Comparison of ENCODE assay signal across 8 mouse cellular contexts in genomic region chr8:105304325-105305210, GRCm38 (mm10). TPM values are rescaled to one million over a fixed set of nuclear protein-coding genes. Genes with fewer than 3 reads are reported as not detected.
DNase-seq lines count a peak whose midpoint lies in the region; ATAC-seq and TF ChIP-seq lines count a peak whose summit lies in the region.

No protein-coding gene starts in this region.

- H3K27ac ChIP-seq in lung, postnatal 0 days (ENCODE audit: low read length): peak overlapping the region; percentile 71
- H3K27ac ChIP-seq in hindbrain, postnatal 0 days: peak overlapping the region; percentile 45; the same call in 1 of the 2 replicates
- no peak overlapping the region for H3K27ac ChIP-seq in neural tube, embryonic 14.5 days (ENCODE audit: low read depth, low read length)

- TF ChIP-seq EP300 in lung, postnatal 0 days (IDR thresholded peaks at IDR 0.05): no peak

- peak; percentile 44 for DNase-seq in cerebellum, adult 9-11 months
- no peak for DNase-seq in cerebellum, adult 18-20 months
- DNase-seq in lung, postnatal 0 days (ENCODE audit: low spot score): peak; percentile 36
- DNase-seq in lung, postnatal 4 days: no peak
- DNase-seq in hindbrain, postnatal 0 days (ENCODE audit: low spot score): peak; percentile 42
- no peak for DNase-seq in spleen, adult 12 weeks (ENCODE audit: low spot score)
- DNase-seq in thymus, adult 18-20 months: no peak

- H3K9me3 ChIP-seq in lung, postnatal 0 days (ENCODE audit: low read length): no peaks in the 10 kb centered on the region
- no peaks in the 10 kb centered on the region for H3K9me3 ChIP-seq in hindbrain, postnatal 0 days (ENCODE audit: low read length)
- no peaks in the 10 kb centered on the region for H3K9me3 ChIP-seq in neural tube, embryonic 14.5 days (ENCODE audit: control insufficient read depth, low read length)

- WGBS in lung, postnatal 0 days: 42% methylated on average over 9 of the region's 9 CpGs
- WGBS in hindbrain, postnatal 0 days: 60% methylated on average over 9 of the region's 9 CpGs
- 71% methylated on average over 9 of the region's 9 CpGs for WGBS in neural tube, embryonic 14.5 days

- no peak overlapping the region for H3K9ac ChIP-seq in lung, postnatal 0 days (replicated peaks; ENCODE audit: low read depth)
- H3K9ac ChIP-seq in hindbrain, postnatal 0 days (replicated peaks; ENCODE audit: low read length): no peak overlapping the region
- H3K9ac ChIP-seq in neural tube, embryonic 14.5 days (replicated peaks; ENCODE audit: low read depth, low read length): no peak overlapping the region

- H3K27me3 ChIP-seq in lung, postnatal 0 days (replicated peaks; ENCODE audit: insufficient read depth, low read length): no peaks in the 10 kb centered on the region
- no peaks in the 10 kb centered on the region for H3K27me3 ChIP-seq in hindbrain, postnatal 0 days (ENCODE audit: insufficient read depth, low read length)
- no peaks in the 10 kb centered on the region for H3K27me3 ChIP-seq in neural tube, embryonic 14.5 days (ENCODE audit: control insufficient read depth, insufficient read depth, low read length)

- TF ChIP-seq CTCF in lung, postnatal 0 days (IDR thresholded peaks at IDR 0.05): no peak
- TF ChIP-seq CTCF in hindbrain, postnatal 0 days (IDR thresholded peaks at IDR 0.05; ENCODE audit: low read depth): no peak

- peaks cover 11% of the 10 kb centered on the region; the same call in 1 of the 2 replicates for H3K4me1 ChIP-seq in lung, postnatal 0 days (ENCODE audit: insufficient read depth, low read depth, low read length)
- H3K4me1 ChIP-seq in hindbrain, postnatal 0 days (ENCODE audit: insufficient read depth, low read length): peaks cover 14% of the 10 kb centered on the region
- H3K4me1 ChIP-seq in neural tube, embryonic 14.5 days (ENCODE audit: control insufficient read depth, insufficient read depth, low read length): peaks cover 12% of the 10 kb centered on the region; the same call in 1 of the 2 replicates

- no peak overlapping the region for H3K4me2 ChIP-seq in lung, postnatal 0 days (replicated peaks; ENCODE audit: low read depth, low read length)
- H3K4me2 ChIP-seq in hindbrain, postnatal 0 days (ENCODE audit: low read depth, low read length): no peak overlapping the region
- no peak overlapping the region for H3K4me2 ChIP-seq in neural tube, embryonic 14.5 days (ENCODE audit: low read depth, low read length)

- no peak overlapping the region for H3K4me3 ChIP-seq in lung, postnatal 0 days (ENCODE audit: low read depth, low read length)
- no peak overlapping the region for H3K4me3 ChIP-seq in hindbrain, postnatal 0 days (ENCODE audit: low read length)
- no peak overlapping the region for H3K4me3 ChIP-seq in neural tube, embryonic 14.5 days (ENCODE audit: low read depth, low read length)

- ATAC-seq in lung, postnatal 0 days: peak; percentile 8
- ATAC-seq in hindbrain, postnatal 0 days: peak; percentile 12; the same call in 1 of the 2 replicates
- peak; percentile 22; the same call in 1 of the 2 replicates for ATAC-seq in neural tube, embryonic 14.5 days (ENCODE audit: low read depth)

- H3K36me3 ChIP-seq in lung, postnatal 0 days (ENCODE audit: insufficient read depth, low read length): peaks cover 38% of the 10 kb centered on the region
- H3K36me3 ChIP-seq in hindbrain, postnatal 0 days (ENCODE audit: insufficient read depth, low read length): peaks cover 56% of the 10 kb centered on the region
- peaks cover 42% of the 10 kb centered on the region for H3K36me3 ChIP-seq in neural tube, embryonic 14.5 days (ENCODE audit: control insufficient read depth, insufficient read depth, low read length)

RNA-seq across cellular contexts. Expression of gene Elmo3, which starts 0.8 kb away (rescaled TPM):
- polyA plus RNA-seq in lung, postnatal 0 days (2015; fragmentation: Nextera tagmentation; extraction: Ambion mirVana): 22.3 and 23.0 TPM in 2 replicates
- 1.2 and 1.5 TPM in 2 replicates for total RNA-seq in hindbrain, postnatal 0 days (2014; rRNA removed)
- polyA plus RNA-seq in hindbrain, postnatal 0 days (2015; fragmentation: Nextera tagmentation; extraction: Ambion mirVana): 1.6 and 1.7 TPM in 2 replicates
- polyA plus RNA-seq in neural tube, embryonic 14.5 days (2014; fragmentation: Nextera tagmentation; extraction: Ambion mirVana): 0.77 and 1.3 TPM in 2 replicates

RNA-seq across cellular contexts. Expression of gene E2f4, which starts 7.1 kb away (rescaled TPM):
- polyA plus RNA-seq in lung, postnatal 0 days (2015; fragmentation: Nextera tagmentation; extraction: Ambion mirVana): 29.8 and 32.7 TPM in 2 replicates
- 39.2 and 44.8 TPM in 2 replicates for total RNA-seq in hindbrain, postnatal 0 days (2014; rRNA removed)
- polyA plus RNA-seq in hindbrain, postnatal 0 days (2015; fragmentation: Nextera tagmentation; extraction: Ambion mirVana): 25.6 and 28.3 TPM in 2 replicates
- 46.4 and 49.7 TPM in 2 replicates for polyA plus RNA-seq in neural tube, embryonic 14.5 days (2014; fragmentation: Nextera tagmentation; extraction: Ambion mirVana)

RNA-seq across cellular contexts. Expression of gene Exoc3l, which starts 8.7 kb away (rescaled TPM):
- 34.5 and 34.6 TPM in 2 replicates for polyA plus RNA-seq in lung, postnatal 0 days (2015; fragmentation: Nextera tagmentation; extraction: Ambion mirVana)
- 2.4 and 8.2 TPM in 2 replicates for total RNA-seq in hindbrain, postnatal 0 days (2014; rRNA removed)
- polyA plus RNA-seq in hindbrain, postnatal 0 days (2015; fragmentation: Nextera tagmentation; extraction: Ambion mirVana): 5.9 and 8.0 TPM in 2 replicates
- polyA plus RNA-seq in neural tube, embryonic 14.5 days (2014; fragmentation: Nextera tagmentation; extraction: Ambion mirVana): 8.0 and 12.5 TPM in 2 replicates

RNA-seq across cellular contexts. Expression of gene 4931428F04Rik, which starts 14.9 kb away (rescaled TPM):
- polyA plus RNA-seq in lung, postnatal 0 days (2015; fragmentation: Nextera tagmentation; extraction: Ambion mirVana): 2.4 and 2.7 TPM in 2 replicates
- total RNA-seq in hindbrain, postnatal 0 days (2014; rRNA removed): 52.3 and 63.4 TPM in 2 replicates
- polyA plus RNA-seq in hindbrain, postnatal 0 days (2015; fragmentation: Nextera tagmentation; extraction: Ambion mirVana): 67.3 and 82.8 TPM in 2 replicates
- polyA plus RNA-seq in neural tube, embryonic 14.5 days (2014; fragmentation: Nextera tagmentation; extraction: Ambion mirVana): 84.6 and 118 TPM in 2 replicates

RNA-seq across cellular contexts. Expression of gene Lrrc29, which starts 21.5 kb away (rescaled TPM):
- 4.2 and 7.5 TPM in 2 replicates for polyA plus RNA-seq in lung, postnatal 0 days (2015; fragmentation: Nextera tagmentation; extraction: Ambion mirVana)
- 1.9 and 5.2 TPM in 2 replicates for total RNA-seq in hindbrain, postnatal 0 days (2014; rRNA removed)
- polyA plus RNA-seq in hindbrain, postnatal 0 days (2015; fragmentation: Nextera tagmentation; extraction: Ambion mirVana): 3.1 and 4.1 TPM in 2 replicates
- 0.85 and 0.95 TPM in 2 replicates for polyA plus RNA-seq in neural tube, embryonic 14.5 days (2014; fragmentation: Nextera tagmentation; extraction: Ambion mirVana)

Comparison
In these comparisons a context has a peak if more than half of its experiments do, and no peak if none do; other contexts are left out.
1. DNase-seq: peak in cerebellum, adult 9-11 months (single experiment), lung, postnatal 0 days (single experiment) and hindbrain, postnatal 0 days (single experiment); none in cerebellum, adult 18-20 months (0 of 2), lung, postnatal 4 days (0 of 2), spleen, adult 12 weeks (single experiment) and thymus, adult 18-20 months (0 of 2).
2. Peak in every context shown above with its lines, with median percentiles within 50 percentile points of each other: ATAC-seq.